Mouse (Mus musculus): Measurements from ENCODE around the gene Psmb5. TPM values are rescaled to one million over a fixed set of nuclear protein-coding genes. Genes with fewer than 3 reads are reported as not detected.

Gene Psmb5
- polyA plus RNA-seq, 1 experiment from 2014 or later, result 542 TPM

GRCm38 (mm10) chr14:54592319-54592934, 25.4 kb downstream of the Psmb5 start:
- H3K27me3 ChIP-seq (replicated peaks; ENCODE audit: control insufficient read depth, insufficient read depth, low read length), result no peaks in the 10 kb centered on the region
- no peak overlapping the region for H3K4me2 ChIP-seq (ENCODE audit: low read length)
- H3K9ac ChIP-seq (ENCODE audit: low read length), result no peak overlapping the region
- H3K4me3 ChIP-seq (ENCODE audit: low read depth, low read length), result no peak overlapping the region
- 74% methylated on average over 10 of the region's 10 CpGs for WGBS
- H3K9me3 ChIP-seq (replicated peaks; ENCODE audit: control insufficient read depth, low read length), result no peaks in the 10 kb centered on the region
- DNase-seq (ENCODE audit: low spot score) (no peak), ATAC-seq (no peak)
- H3K36me3 ChIP-seq (ENCODE audit: control insufficient read depth, insufficient read depth, low read length), result peaks cover 14% of the 10 kb centered on the region; the same call in 1 of the 2 replicates
- peak overlapping the region; percentile 0; the same call in 1 of the 2 replicates for H3K27ac ChIP-seq (ENCODE audit: low read depth, low read length)
- no peaks in the 10 kb centered on the region for H3K4me1 ChIP-seq (ENCODE audit: control insufficient read depth, insufficient read depth, low read length)

- no peak for DNase-seq (ENCODE audit: low spot score)
- no peaks in the 10 kb centered on the region for H3K27me3 ChIP-seq (replicated peaks; ENCODE audit: control insufficient read depth, insufficient read depth, low read length)
- no peak overlapping the region for H3K27ac ChIP-seq (ENCODE audit: low read depth, low read length)
- no peaks in the 10 kb centered on the region for H3K4me1 ChIP-seq (ENCODE audit: control insufficient read depth, insufficient read depth, low read length)
- H3K36me3 ChIP-seq (ENCODE audit: control insufficient read depth, insufficient read depth, low read length), result peaks cover 14% of the 10 kb centered on the region; the same call in 1 of the 2 replicates
- H3K4me3 ChIP-seq (ENCODE audit: low read depth, low read length), result no peak overlapping the region
- WGBS, result 92% methylated on average over 16 of the region's 16 CpGs
- H3K9me3 ChIP-seq (replicated peaks; ENCODE audit: control insufficient read depth, low read length), result no peaks in the 10 kb centered on the region
- H3K9ac ChIP-seq (ENCODE audit: low read length), result no peak overlapping the region
- no peak overlapping the region for H3K4me2 ChIP-seq (ENCODE audit: low read length)
- ATAC-seq, result no peak
These were observed 26.8 kb downstream of the Psmb5 start for GRCm38 (mm10) chr14:54591056-54591455.

- H3K4me2 ChIP-seq (ENCODE audit: low read length), result no peak overlapping the region
These were observed 34.0 kb downstream of the Psmb5 start for GRCm38 (mm10) chr14:54583681-54584338.

GRCm38 (mm10) chr14:54582536-54582935, 35.3 kb downstream of the Psmb5 start:
- H3K4me2 ChIP-seq (ENCODE audit: low read length), result no peak overlapping the region
- DNase-seq (ENCODE audit: low spot score) (no peak), ATAC-seq (no peak)
- no peak overlapping the region for H3K4me3 ChIP-seq (ENCODE audit: low read depth, low read length)
- no peaks in the 10 kb centered on the region for H3K27me3 ChIP-seq (replicated peaks; ENCODE audit: control insufficient read depth, insufficient read depth, low read length)
- no peak overlapping the region for H3K9ac ChIP-seq (ENCODE audit: low read length)
- H3K36me3 ChIP-seq (ENCODE audit: control insufficient read depth, insufficient read depth, low read length), result 0 out of 2 replicates have a peak, but pooled peaks cover 9% of the 10 kb centered on the region
- H3K4me1 ChIP-seq (ENCODE audit: control insufficient read depth, insufficient read depth, low read length), result no peaks in the 10 kb centered on the region
- no peak overlapping the region for H3K27ac ChIP-seq (ENCODE audit: low read depth, low read length)
- H3K9me3 ChIP-seq (replicated peaks; ENCODE audit: control insufficient read depth, low read length), result no peaks in the 10 kb centered on the region
- 93% methylated on average over 9 of the region's 9 CpGs for WGBS

More at GRCm38 (mm10) chr14:54583681-54584338, 34.0 kb downstream of the Psmb5 start:
- H3K4me3 ChIP-seq (ENCODE audit: low read depth, low read length), result no peak overlapping the region
- no peaks in the 10 kb centered on the region for H3K9me3 ChIP-seq (replicated peaks; ENCODE audit: control insufficient read depth, low read length)
- no peaks in the 10 kb centered on the region for H3K27me3 ChIP-seq (replicated peaks; ENCODE audit: control insufficient read depth, insufficient read depth, low read length)
- H3K27ac ChIP-seq (ENCODE audit: low read depth, low read length), result no peak overlapping the region
- 43% methylated on average over 7 of the region's 7 CpGs for WGBS
- DNase-seq (ENCODE audit: low spot score) (peak; percentile 67), ATAC-seq (peak; percentile 57; the same call in 1 of the 2 replicates)
- no peak overlapping the region for H3K9ac ChIP-seq (ENCODE audit: low read length)
- no peaks in the 10 kb centered on the region for H3K4me1 ChIP-seq (ENCODE audit: control insufficient read depth, insufficient read depth, low read length)
- H3K36me3 ChIP-seq (ENCODE audit: control insufficient read depth, insufficient read depth, low read length), result 0 out of 2 replicates have a peak, but pooled peaks cover 9% of the 10 kb centered on the region

DNA sequence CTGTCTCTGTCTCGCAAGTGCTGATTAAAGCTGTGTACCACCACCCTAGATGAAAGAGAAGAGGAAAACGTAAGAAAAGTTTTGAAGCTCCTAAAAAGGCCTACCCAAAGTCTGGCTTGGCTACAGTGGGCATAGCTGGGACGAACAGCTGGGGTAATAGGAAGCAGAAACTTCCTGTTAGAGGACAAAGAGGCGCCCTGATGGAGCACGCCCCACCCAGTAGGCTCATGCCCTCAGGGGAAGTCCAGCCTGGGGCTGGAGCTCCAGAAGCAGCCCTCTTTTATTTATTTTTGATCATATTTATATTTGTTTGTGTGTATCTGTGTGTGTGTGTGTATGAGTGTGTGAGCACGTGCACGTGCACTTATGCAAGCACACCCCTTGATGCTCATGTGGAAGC, 38.2 kb downstream of the Psmb5 start:
- Histone ChIP-seq H3K27me3 (replicated peaks; ENCODE audit: control insufficient read depth, insufficient read depth, low read length) (0 out of 2 replicates have a peak, but pooled peaks cover 10% of the 10 kb centered on the region), H3K4me2 (ENCODE audit: low read length) (no peak overlapping the region), H3K4me1 (ENCODE audit: control insufficient read depth, insufficient read depth, low read length) (peaks cover 9% of the 10 kb centered on the region; the same call in 1 of the 2 replicates), H3K9ac (ENCODE audit: low read length) (no peak overlapping the region), H3K27ac (ENCODE audit: low read depth, low read length) (no peak overlapping the region), H3K4me3 (ENCODE audit: low read depth, low read length) (no peak overlapping the region), H3K36me3 (ENCODE audit: control insufficient read depth, insufficient read depth, low read length) (0 out of 2 replicates have a peak, but pooled peaks cover 9% of the 10 kb centered on the region), H3K9me3 (replicated peaks; ENCODE audit: control insufficient read depth, low read length) (no peaks in the 10 kb centered on the region)
- no peak for ATAC-seq
- WGBS, result 88% methylated on average over 7 of the region's 7 CpGs
- no peak for DNase-seq (ENCODE audit: low spot score)

- peak overlapping the region; percentile 49; the same call in 1 of the 2 replicates for H3K27ac ChIP-seq (ENCODE audit: low read depth, low read length)
- WGBS, result under 1% methylated on average over 10 of the region's 10 CpGs
These were observed 39.8 kb downstream of the Psmb5 start for GRCm38 (mm10) chr14:54578063-54578462.

GRCm38 (mm10) chr14:54577089-54577982, 40.5 kb downstream of the Psmb5 start, which contains the start of gene Ajuba:
Gene Ajuba (minus strand): TSS chr14:54577558.
- Histone ChIP-seq H3K9me3 (replicated peaks; ENCODE audit: control insufficient read depth, low read length) (no peaks in the 10 kb centered on the region), H3K27ac (ENCODE audit: low read depth, low read length) (peak within 1 kb of the TSS; percentile 49; the same call in 1 of the 2 replicates), H3K4me2 (ENCODE audit: low read length) (peak within 1 kb of the TSS; percentile 58), H3K36me3 (ENCODE audit: control insufficient read depth, insufficient read depth, low read length) (no peaks in the 10 kb centered on the region), H3K9ac (ENCODE audit: low read length) (peak within 1 kb of the TSS; percentile 83), H3K4me3 (ENCODE audit: low read depth, low read length) (peak within 1 kb of the TSS; percentile 65), H3K4me1 (ENCODE audit: control insufficient read depth, insufficient read depth, low read length) (peaks cover 17% of the 10 kb centered on the region; the same call in 1 of the 2 replicates), H3K27me3 (replicated peaks; ENCODE audit: control insufficient read depth, insufficient read depth, low read length) (0 out of 2 replicates have a peak, but pooled peaks cover 10% of the 10 kb centered on the region)
- ATAC-seq, result peak; percentile 72
- DNase-seq (ENCODE audit: low spot score), result peak; percentile 93
- WGBS, result 1% methylated on average over 66 of the region's 66 CpGs

More at GRCm38 (mm10) chr14:54578063-54578462, 39.8 kb downstream of the Psmb5 start:
- H3K36me3 ChIP-seq (ENCODE audit: control insufficient read depth, insufficient read depth, low read length), result 0 out of 2 replicates have a peak, but pooled peaks cover 6% of the 10 kb centered on the region
- no peaks in the 10 kb centered on the region for H3K9me3 ChIP-seq (replicated peaks; ENCODE audit: control insufficient read depth, low read length)
- peak overlapping the region; percentile 58 for H3K4me2 ChIP-seq (ENCODE audit: low read length)
- 0 out of 2 replicates have a peak, but pooled peaks cover 10% of the 10 kb centered on the region for H3K27me3 ChIP-seq (replicated peaks; ENCODE audit: control insufficient read depth, insufficient read depth, low read length)
- 0 out of 2 replicates have a peak, but pooled peaks have one; percentile 9 for ATAC-seq
- peaks cover 13% of the 10 kb centered on the region; the same call in 1 of the 2 replicates for H3K4me1 ChIP-seq (ENCODE audit: control insufficient read depth, insufficient read depth, low read length)
- peak overlapping the region; percentile 83 for H3K9ac ChIP-seq (ENCODE audit: low read length)
- DNase-seq (ENCODE audit: low spot score), result peak; percentile 69
- peak overlapping the region; percentile 65 for H3K4me3 ChIP-seq (ENCODE audit: low read depth, low read length)
